Mouse (Mus musculus) liver, postnatal 0 days (tissue): ENCODE data around the gene Ccnyl1. TPM values are rescaled to one million over a fixed set of nuclear protein-coding genes. Genes with fewer than 3 reads are reported as not detected.

Experiments
- ATAC-seq: fragments of 200-750 bp; cut with Nextera tagmentation; 2 replicates; pipeline ENCODE4 v1.8.0; 2017; ENCODE audit warnings: mild to moderate bottlenecking, moderate library complexity
- DNase-seq: peaks from one replicate; pipeline ENCODE4 v3.0.0-alpha.2; 2016
- H3K27ac ChIP-seq: fragments of 300-500 bp; sonication (generic); 2 replicates; pipeline ENCODE4 v1.5.1; 2014; ENCODE audit warnings: antibody characterized with exemption, moderate library complexity, mild to moderate bottlenecking, low read depth
- H3K27me3 ChIP-seq: fragments of 300-500 bp; sonication (generic); 2 replicates; pipeline ENCODE4 v1.6.1; 2014; ENCODE audit warnings: low read length, control low read depth, mixed read lengths; ENCODE audit not compliant: insufficient read depth
- H3K36me3 ChIP-seq: fragments of 300-500 bp; sonication (generic); replicated peaks from 2 replicates; pipeline ENCODE4 v1.6.1; 2014; ENCODE audit warnings: mild to moderate bottlenecking, control low read depth, low read length, moderate library complexity, mixed read lengths; ENCODE audit not compliant: insufficient read depth
- H3K4me1 ChIP-seq: fragments of 300-500 bp; sonication (generic); 2 replicates; pipeline ENCODE4 v1.6.1; 2014; ENCODE audit warnings: antibody characterized with exemption, mild to moderate bottlenecking, control low read depth; ENCODE audit not compliant: insufficient read depth
- H3K4me2 ChIP-seq: fragments of 300-500 bp; sonication (generic); 2 replicates; pipeline ENCODE4 v1.6.1; 2014; ENCODE audit warnings: low read depth, mild to moderate bottlenecking, low read length, moderate library complexity, mixed read lengths
- H3K4me3 ChIP-seq: fragments of 300-500 bp; sonication (generic); 2 replicates; pipeline ENCODE4 v1.5.1; 2014; ENCODE audit warnings: low read depth, low read length
- H3K9ac ChIP-seq: fragments of 300-500 bp; sonication (generic); replicated peaks from 2 replicates; pipeline ENCODE4 v1.6.1; 2014; ENCODE audit warnings: mild to moderate bottlenecking, moderate library complexity
- H3K9me3 ChIP-seq: fragments of 300-500 bp; sonication (generic); 2 replicates; pipeline ENCODE4 v1.6.1; 2016; ENCODE audit warnings: mild to moderate bottlenecking, control low read depth, low read length, mixed read lengths
- CTCF ChIP-seq: sonication (generic); IDR thresholded peaks from 2 replicates; pipeline ENCODE4 v1.5.1; 2016; ENCODE audit warnings: antibody characterized with exemption, low read depth
- EP300 ChIP-seq: IDR thresholded peaks from 2 replicates; pipeline ENCODE4 v1.6.1; 2016; ENCODE audit warnings: antibody characterized with exemption, low read depth, mild to moderate bottlenecking
- WGBS: fragments of 180-500 bp; shearing (Covaris S2); extraction: QIAGEN DNeasy Blood & Tissue Kit; methylation state at CpG from one replicate; pipeline ENCODE4 v1.1.7; 2014; ENCODE audit not compliant: insufficient replicate concordance; 5-methylcytosine and 5-hydroxymethylcytosine counted together
- polyA plus RNA-seq: library from polyadenylated mRNA; unstranded; fragments of >200 nt; fragmentation: Nextera tagmentation; extraction: Ambion mirVana; gene quantifications from 2 replicates; pipeline ENCODE4 v1.2.1, GENCODE M21; 2015

The Ccnyl1 gene
- polyA plus RNA-seq, 1 experiment from 2014 or later = 0.89 TPM

GRCm38 (mm10) chr1:64755971-64756639 lies 65.8 kb downstream of the Ccnyl1 start:
- no peak overlapping the region for H3K27ac ChIP-seq
- H3K9ac ChIP-seq = no peak overlapping the region
- H3K4me3 ChIP-seq = no peak overlapping the region
- H3K36me3 ChIP-seq = no peaks in the 10 kb centered on the region
- H3K4me1 ChIP-seq = peaks cover 23% of the 10 kb centered on the region
- H3K27me3 ChIP-seq = no peaks in the 10 kb centered on the region
- DNase-seq (no peak), ATAC-seq (no peak)
- 38% methylated on average over 7 of the region's 7 CpGs for WGBS
- 0 out of 2 replicates have a peak overlapping the region, but pooled peaks have one; percentile 7 for H3K4me2 ChIP-seq
- no peaks in the 10 kb centered on the region for H3K9me3 ChIP-seq
- no peak for TF ChIP-seq EP300
- TF ChIP-seq CTCF = no peak

- WGBS = 26% methylated on average over 10 of the region's 10 CpGs
- Histone ChIP-seq H3K9ac (no peak overlapping the region), H3K27me3 (no peaks in the 10 kb centered on the region), H3K9me3 (no peaks in the 10 kb centered on the region), H3K4me3 (no peak overlapping the region), H3K4me1 (peaks cover 23% of the 10 kb centered on the region), H3K36me3 (no peaks in the 10 kb centered on the region), H3K27ac (no peak overlapping the region), H3K4me2 (0 out of 2 replicates have a peak overlapping the region, but pooled peaks have one; percentile 7)
- TF ChIP-seq EP300 (no peak), CTCF (no peak)
- DNase-seq (no peak), ATAC-seq (no peak)
Measured at GRCm38 (mm10) chr1:64756640-64757030, 66.4 kb downstream of the Ccnyl1 start.

GRCm38 (mm10) chr1:64757254-64757653 lies 67.0 kb downstream of the Ccnyl1 start:
- Histone ChIP-seq H3K27me3 (no peaks in the 10 kb centered on the region), H3K4me1 (peaks cover 23% of the 10 kb centered on the region), H3K9me3 (no peaks in the 10 kb centered on the region), H3K4me3 (no peak overlapping the region), H3K36me3 (no peaks in the 10 kb centered on the region), H3K9ac (no peak overlapping the region), H3K4me2 (no peak overlapping the region), H3K27ac (no peak overlapping the region)
- 22% methylated on average over 2 of the region's 2 CpGs for WGBS
- ATAC-seq = no peak
- TF ChIP-seq CTCF (no peak), EP300 (no peak)
- DNase-seq = peak; percentile 21

GRCm38 (mm10) chr1:64757766-64758165 lies 67.5 kb downstream of the Ccnyl1 start:
- no peak for TF ChIP-seq CTCF
- TF ChIP-seq EP300 = no peak
- Histone ChIP-seq H3K36me3 (no peaks in the 10 kb centered on the region), H3K4me1 (peaks cover 23% of the 10 kb centered on the region), H3K9ac (no peak overlapping the region), H3K4me2 (no peak overlapping the region), H3K9me3 (no peaks in the 10 kb centered on the region), H3K4me3 (no peak overlapping the region), H3K27ac (no peak overlapping the region), H3K27me3 (no peaks in the 10 kb centered on the region)
- ATAC-seq = no peak
- DNase-seq = no peak
- WGBS = 74% methylated on average over 5 of the region's 5 CpGs

- WGBS = 52% methylated on average over 4 of the region's 4 CpGs
- no peak for DNase-seq
- Histone ChIP-seq H3K9ac (no peak overlapping the region), H3K4me3 (no peak overlapping the region), H3K27ac (no peak overlapping the region), H3K4me1 (peaks cover 11% of the 10 kb centered on the region; the same call in 1 of the 2 replicates), H3K36me3 (no peaks in the 10 kb centered on the region), H3K27me3 (no peaks in the 10 kb centered on the region), H3K4me2 (no peak overlapping the region), H3K9me3 (no peaks in the 10 kb centered on the region)
- ATAC-seq = no peak
- TF ChIP-seq EP300 (no peak), CTCF (no peak)
Measured at GRCm38 (mm10) chr1:64761646-64762045, 71.4 kb downstream of the Ccnyl1 start.

- no peaks in the 10 kb centered on the region for H3K36me3 ChIP-seq
- H3K9me3 ChIP-seq = no peaks in the 10 kb centered on the region
- H3K9ac ChIP-seq = no peak overlapping the region
- no peak overlapping the region for H3K27ac ChIP-seq
- DNase-seq = no peak
- no peak for ATAC-seq
- TF ChIP-seq EP300 (no peak), CTCF (no peak)
- H3K4me2 ChIP-seq = no peak overlapping the region
- H3K4me3 ChIP-seq = no peak overlapping the region
- H3K27me3 ChIP-seq = no peaks in the 10 kb centered on the region
- no peaks in the 10 kb centered on the region for H3K4me1 ChIP-seq
- 53% methylated on average over 6 of the region's 6 CpGs for WGBS
Measured at GRCm38 (mm10) chr1:64770169-64770568, 79.9 kb downstream of the Ccnyl1 start.

- DNase-seq = no peak
- Histone ChIP-seq H3K4me3 (no peak overlapping the region), H3K9me3 (no peaks in the 10 kb centered on the region), H3K27ac (no peak overlapping the region), H3K4me2 (no peak overlapping the region), H3K9ac (no peak overlapping the region), H3K4me1 (no peaks in the 10 kb centered on the region), H3K36me3 (no peaks in the 10 kb centered on the region), H3K27me3 (no peaks in the 10 kb centered on the region)
- 74% methylated on average over 4 of the region's 4 CpGs for WGBS
- TF ChIP-seq EP300 = no peak
- TF ChIP-seq CTCF = no peak
- no peak for ATAC-seq
Measured at GRCm38 (mm10) chr1:64773305-64773704, 83.0 kb downstream of the Ccnyl1 start.

Other genes starting within 250 kb of the Ccnyl1 start
- 5.2 and 5.9 TPM in 2 replicates for gene Creb1, start 157.8 kb upstream of the Ccnyl1 start, polyA plus RNA-seq
- 6.7 and 7.4 TPM in 2 replicates for gene Mettl21a, start 73.2 kb upstream of the Ccnyl1 start, polyA plus RNA-seq
- gene Fzd5, start 47.3 kb downstream of the Ccnyl1 start, polyA plus RNA-seq = 0.94 and 0.99 TPM in 2 replicates